Mouse (Mus musculus) heart, adult 11 months (tissue): Measurements from ENCODE around the gene 1700016D06Rik.

Experiments
- DNase-seq: peaks from one replicate; pipeline ENCODE4 v3.0.0; 2022

Gene 1700016D06Rik

DNA sequence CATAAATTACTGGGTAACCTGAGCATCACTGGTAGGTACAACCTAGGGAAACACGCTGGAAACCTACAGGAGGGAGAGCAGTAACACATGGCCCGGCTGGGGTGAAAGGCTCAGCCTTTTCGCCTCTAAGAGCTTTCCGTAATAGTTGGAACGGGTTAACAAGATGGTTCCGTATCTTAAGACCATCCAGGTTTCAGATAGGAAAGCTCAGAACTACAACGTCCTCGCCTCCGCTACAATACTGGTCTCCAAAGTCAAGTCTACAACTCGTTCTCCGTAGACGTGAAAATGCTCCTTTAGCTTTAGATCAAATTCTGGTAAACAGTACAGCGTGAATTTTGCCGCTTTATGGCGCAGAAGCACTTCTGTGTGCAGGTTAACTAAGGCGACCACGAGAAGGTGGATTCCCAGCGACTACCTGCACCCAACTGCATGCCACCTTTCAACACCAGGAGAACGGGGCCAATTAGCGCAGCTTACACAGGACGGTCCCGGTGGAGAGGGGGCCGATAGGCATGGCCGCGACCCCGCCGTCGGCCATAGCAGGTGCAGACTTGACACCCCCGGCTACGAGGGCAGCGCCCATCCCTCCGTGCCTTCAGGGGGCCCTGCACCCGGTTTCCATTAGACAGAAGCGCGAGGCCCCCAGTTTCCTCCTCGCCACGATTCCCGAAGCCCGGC is 66.4 kb downstream of the 1700016D06Rik start:
- no peak for DNase-seq

- no peak for DNase-seq
Measured at GRCm38 (mm10) chr8:11633414-11633813, 67.4 kb downstream of the 1700016D06Rik start.

- DNase-seq = peak; percentile 98
Measured at GRCm38 (mm10) chr8:11632406-11632805, 68.5 kb downstream of the 1700016D06Rik start.

DNA sequence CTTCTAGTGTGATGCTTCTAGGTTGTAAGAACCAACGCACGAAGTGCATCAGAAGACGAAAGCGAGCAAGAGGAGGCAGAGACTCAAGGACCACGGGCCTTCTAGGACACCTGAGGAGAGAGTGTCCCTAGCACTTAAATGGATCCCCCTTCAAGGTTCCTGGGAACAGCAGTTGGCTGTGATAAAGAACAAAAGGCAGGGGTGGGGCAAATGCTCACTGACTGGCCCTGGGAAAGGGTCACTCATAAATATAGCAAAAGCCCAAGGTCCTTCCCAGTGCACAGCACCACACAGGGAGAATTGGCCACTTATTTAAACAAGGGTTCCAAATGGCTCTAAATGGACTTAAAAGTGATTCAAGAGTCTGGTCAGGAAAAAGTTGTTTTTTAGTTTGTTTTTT is 71.7 kb downstream of the 1700016D06Rik start:
- DNase-seq = no peak

- DNase-seq = no peak
Measured at GRCm38 (mm10) chr8:11628506-11629132, 72.2 kb downstream of the 1700016D06Rik start.

DNA sequence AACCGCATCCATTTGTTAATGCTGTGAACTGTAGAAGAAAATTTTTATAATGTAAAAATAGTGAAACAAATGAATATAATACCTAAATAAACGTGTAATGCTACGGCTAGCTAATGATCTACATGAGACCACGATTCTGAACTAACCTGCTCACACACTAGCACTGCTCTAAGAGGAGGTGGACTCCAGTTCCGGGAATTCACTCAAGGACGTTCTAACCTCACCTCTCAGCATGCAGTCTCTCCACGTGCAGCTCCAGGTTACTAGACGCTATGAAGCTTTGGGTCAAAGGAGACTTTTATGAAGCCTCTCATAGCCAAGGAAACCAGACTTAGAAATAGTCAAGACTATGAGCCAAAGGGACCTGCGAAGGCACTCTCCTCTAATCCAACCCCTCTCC is 73.1 kb downstream of the 1700016D06Rik start:
- no peak for DNase-seq

DNA sequence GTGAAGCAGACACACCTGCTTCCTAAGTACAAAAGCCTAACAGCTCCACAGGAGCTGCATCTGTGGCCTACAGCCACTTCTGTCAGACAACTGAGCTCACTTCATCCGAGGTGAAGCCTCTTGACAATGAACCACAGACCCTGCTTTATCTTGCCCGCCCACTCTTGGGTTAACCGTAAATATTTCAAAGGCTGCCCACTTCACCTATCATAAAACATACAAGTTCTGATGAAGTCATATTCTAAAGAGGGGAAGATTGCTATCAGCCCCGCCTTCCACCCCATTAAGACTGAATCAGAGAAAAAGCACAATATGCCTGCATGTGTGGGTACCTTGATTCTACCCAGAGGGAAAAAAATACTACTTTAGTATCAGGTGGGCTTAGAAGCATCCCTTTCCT is 75.8 kb downstream of the 1700016D06Rik start:
- DNase-seq = no peak

GRCm38 (mm10) chr8:11619091-11619490 is 81.8 kb downstream of the 1700016D06Rik start:
- DNase-seq = no peak

DNA sequence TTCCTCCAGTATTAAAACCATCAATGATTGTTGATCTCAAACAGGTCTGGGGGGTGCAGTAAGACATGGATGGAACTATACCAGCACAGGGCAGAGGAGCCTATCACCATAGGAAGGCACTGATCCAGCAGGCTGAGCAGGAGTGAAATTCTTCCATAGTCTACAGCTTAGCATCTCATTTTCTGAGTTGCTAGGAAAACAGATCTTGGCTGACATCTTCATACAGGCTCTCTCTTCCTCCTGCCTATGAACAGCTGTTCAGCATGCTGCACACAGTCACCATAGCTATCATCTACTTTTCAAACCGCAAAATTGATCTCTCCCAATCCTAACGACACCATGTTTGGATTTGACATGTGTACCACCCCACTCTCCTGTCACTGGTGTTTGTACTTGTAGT is 82.8 kb downstream of the 1700016D06Rik start:
- DNase-seq = no peak

DNA sequence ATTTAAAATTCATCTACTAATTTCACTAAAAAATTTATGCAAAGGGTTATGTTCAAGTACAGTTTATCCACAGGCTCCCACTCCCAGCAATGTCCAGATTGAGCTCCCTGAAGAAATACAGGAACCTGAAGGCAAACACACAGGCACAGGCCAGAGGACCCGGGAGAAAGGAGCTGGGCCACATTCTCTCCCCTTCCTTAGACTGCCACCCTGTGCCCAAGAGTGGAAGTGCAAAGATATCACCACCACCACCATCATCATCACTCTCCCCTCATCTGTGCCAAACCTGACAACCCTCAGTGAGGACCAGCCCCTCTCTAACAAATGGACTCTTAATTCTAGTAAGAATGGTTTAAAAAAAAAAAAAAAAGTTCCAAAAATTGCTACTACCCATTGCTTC is 84.6 kb downstream of the 1700016D06Rik start:
- no peak for DNase-seq

DNA sequence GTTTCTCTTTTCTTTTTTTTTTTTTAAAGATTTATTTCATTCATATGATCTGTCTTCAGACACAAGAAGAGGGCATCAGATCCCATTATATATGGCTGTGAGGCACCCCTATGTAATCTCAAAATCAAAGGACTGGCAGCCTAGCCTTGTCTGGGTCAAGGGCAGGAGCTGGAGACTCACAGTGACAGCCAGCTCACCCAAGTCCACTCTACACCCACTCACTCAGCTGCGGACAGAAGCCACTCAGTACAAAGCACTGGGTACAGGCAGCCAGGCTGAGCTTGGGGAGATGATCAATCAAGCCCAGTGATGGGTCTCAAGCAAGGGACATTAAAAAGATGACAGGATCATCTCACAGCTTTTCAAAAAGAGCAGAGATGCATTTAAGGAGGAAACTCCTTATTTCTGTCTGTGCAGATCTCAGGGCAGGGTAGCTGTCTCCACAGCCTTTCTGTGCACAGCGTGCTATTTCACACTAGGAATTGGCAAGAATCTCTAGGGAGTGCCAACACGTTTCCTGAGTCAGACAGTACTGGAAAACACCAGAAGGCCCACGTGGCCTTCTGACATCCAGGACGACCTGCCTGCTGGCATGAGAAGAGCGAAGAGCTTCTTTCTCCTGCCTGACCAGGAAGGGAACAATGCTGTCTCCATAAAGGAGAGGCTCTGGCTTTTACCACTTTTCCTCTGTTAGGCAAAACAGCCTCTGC is 86.6 kb downstream of the 1700016D06Rik start:
- DNase-seq = no peak

GRCm38 (mm10) chr8:11608848-11609247 is 92.0 kb downstream of the 1700016D06Rik start:
- no peak for DNase-seq
